Mouse (Mus musculus) forebrain, embryonic 13.5 days (tissue): ENCODE data around the gene Plekha3. TPM values are rescaled to one million over a fixed set of nuclear protein-coding genes. Genes with fewer than 3 reads are reported as not detected.

Experiments used
- ATAC-seq: fragments of 200-750 bp; cut with Nextera tagmentation; 2 replicates; pipeline ENCODE4 v1.8.0; 2017
- H3K27ac ChIP-seq: fragments of 300-500 bp; sonication (generic); 2 replicates; pipeline ENCODE4 v1.5.1; 2015; ENCODE audit warnings: inconsistent platforms, mild to moderate bottlenecking, moderate library complexity
- H3K27me3 ChIP-seq: fragments of 300-500 bp; sonication (generic); 2 replicates; pipeline ENCODE4 v1.6.1; 2015; ENCODE audit warnings: mild to moderate bottlenecking, inconsistent platforms
- H3K36me3 ChIP-seq: fragments of 300-500 bp; sonication (generic); 2 replicates; pipeline ENCODE4 v1.6.1; 2015; ENCODE audit warnings: mild to moderate bottlenecking, inconsistent platforms; ENCODE audit not compliant: poor library complexity, severe bottlenecking
- H3K4me1 ChIP-seq: fragments of 300-500 bp; sonication (generic); 2 replicates; pipeline ENCODE4 v1.6.1; 2015; ENCODE audit warnings: inconsistent platforms
- H3K4me2 ChIP-seq: fragments of 300-500 bp; sonication (generic); 2 replicates; pipeline ENCODE4 v1.6.1; 2015; ENCODE audit warnings: inconsistent platforms, mild to moderate bottlenecking, moderate library complexity
- H3K4me3 ChIP-seq: fragments of 300-500 bp; sonication (generic); 2 replicates; pipeline ENCODE4 v1.5.1; 2015; ENCODE audit warnings: mild to moderate bottlenecking, inconsistent platforms
- H3K9ac ChIP-seq: fragments of 300-500 bp; sonication (generic); 2 replicates; pipeline ENCODE4 v1.6.1; 2015; ENCODE audit warnings: mild to moderate bottlenecking, inconsistent platforms
- H3K9me3 ChIP-seq: fragments of 300-500 bp; sonication (generic); replicated peaks from 2 replicates; pipeline ENCODE4 v1.6.1; 2016; ENCODE audit warnings: inconsistent platforms
- WGBS: fragments of 180-500 bp; shearing (Covaris S2); methylation state at CpG from one replicate; pipeline ENCODE4 v1.1.7; 2015; 5-methylcytosine and 5-hydroxymethylcytosine counted together
- polyA plus RNA-seq: library from polyadenylated mRNA; unstranded; fragments of >200 nt; fragmentation: Nextera tagmentation; extraction: Ambion mirVana; gene quantifications from 2 replicates; pipeline ENCODE4 v1.2.1, GENCODE M21; 2015

The Plekha3 gene
- polyA plus RNA-seq, 1 experiment from 2014 or later: 6.4 TPM

DNA sequence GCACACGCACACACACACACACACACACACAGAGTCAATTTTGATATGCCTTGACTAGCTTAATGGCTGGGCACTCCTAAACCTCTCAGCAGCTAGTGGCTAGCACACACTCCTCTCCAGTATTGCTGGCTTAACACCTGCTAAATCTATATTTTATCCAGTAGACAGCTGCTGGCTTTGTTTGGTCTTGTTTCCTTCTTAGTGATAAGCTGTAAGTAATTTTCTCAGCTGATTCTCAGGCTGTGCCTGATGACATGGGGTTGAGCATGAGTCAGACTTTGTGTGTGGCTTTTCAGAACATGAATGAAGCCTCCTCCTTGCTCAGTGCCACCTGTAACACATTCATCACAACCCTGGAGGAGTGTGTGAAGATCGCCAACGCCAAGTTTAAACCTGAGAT is 11.9 kb downstream of the Plekha3 start:
- H3K9ac ChIP-seq: no peak overlapping the region
- peaks cover 89% of the 10 kb centered on the region for H3K36me3 ChIP-seq
- no peaks in the 10 kb centered on the region for H3K9me3 ChIP-seq
- WGBS: 93% methylated on average over 3 of the region's 3 CpGs
- H3K4me3 ChIP-seq: no peak overlapping the region
- no peaks in the 10 kb centered on the region for H3K27me3 ChIP-seq
- no peaks in the 10 kb centered on the region for H3K4me1 ChIP-seq
- no peak overlapping the region for H3K4me2 ChIP-seq
- H3K27ac ChIP-seq: no peak overlapping the region
- ATAC-seq: no peak

DNA sequence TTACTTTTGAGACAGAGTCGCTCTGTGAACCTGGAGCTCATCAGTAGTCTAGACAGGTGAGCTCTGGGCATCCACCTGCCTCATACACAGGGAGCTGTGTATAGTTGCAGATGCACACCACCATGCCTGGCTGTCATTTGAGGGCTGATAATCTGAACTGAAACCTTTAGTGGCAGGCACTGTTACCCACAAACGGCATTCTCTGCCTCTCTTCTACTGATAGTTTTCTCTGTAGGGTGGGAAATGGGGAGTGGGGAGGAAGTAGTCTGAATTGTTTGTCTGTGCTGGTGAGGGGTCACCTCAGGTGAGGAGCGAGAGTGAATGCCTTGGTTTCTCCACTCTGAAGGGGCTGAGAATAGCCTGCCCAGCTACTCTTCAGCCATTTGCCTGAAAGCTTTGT is 12.5 kb downstream of the Plekha3 start:
- H3K9ac ChIP-seq: no peak overlapping the region

DNA sequence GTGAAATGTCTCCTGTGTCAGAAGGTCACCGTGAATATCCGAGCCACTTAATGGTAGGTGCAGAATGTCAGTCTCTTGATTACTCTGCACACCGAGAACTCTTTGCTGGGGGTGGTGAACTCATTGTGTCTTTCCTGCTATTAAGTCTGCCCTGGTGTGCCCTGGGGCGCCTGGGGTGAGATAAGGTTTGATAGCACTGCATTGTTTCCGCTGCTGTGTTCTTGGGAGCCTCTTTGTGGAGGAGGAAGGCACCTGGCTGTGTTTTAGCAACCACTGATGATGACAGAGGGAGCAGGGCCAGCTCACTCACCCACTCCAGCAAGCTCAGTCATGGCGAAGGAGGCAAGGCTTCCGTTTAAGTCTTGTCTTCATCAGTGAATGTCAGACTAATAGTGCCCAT is 13.1 kb downstream of the Plekha3 start:
- H3K36me3 ChIP-seq: peaks cover 89% of the 10 kb centered on the region
- no peak overlapping the region for H3K4me2 ChIP-seq
- ATAC-seq: no peak
- no peak overlapping the region for H3K9ac ChIP-seq
- no peaks in the 10 kb centered on the region for H3K4me1 ChIP-seq
- no peaks in the 10 kb centered on the region for H3K27me3 ChIP-seq
- no peak overlapping the region for H3K27ac ChIP-seq
- H3K4me3 ChIP-seq: no peak overlapping the region
- no peaks in the 10 kb centered on the region for H3K9me3 ChIP-seq
- WGBS: 74% methylated on average over 7 of the region's 7 CpGs

More for the DNA sequence above, 12.5 kb downstream of the Plekha3 start:
- Histone ChIP-seq H3K9me3 (no peaks in the 10 kb centered on the region), H3K4me2 (no peak overlapping the region), H3K27ac (no peak overlapping the region), H3K36me3 (peaks cover 89% of the 10 kb centered on the region), H3K4me3 (no peak overlapping the region), H3K27me3 (no peaks in the 10 kb centered on the region), H3K4me1 (no peaks in the 10 kb centered on the region)
- 81% methylated on average over 3 of the region's 3 CpGs for WGBS
- ATAC-seq: no peak

DNA sequence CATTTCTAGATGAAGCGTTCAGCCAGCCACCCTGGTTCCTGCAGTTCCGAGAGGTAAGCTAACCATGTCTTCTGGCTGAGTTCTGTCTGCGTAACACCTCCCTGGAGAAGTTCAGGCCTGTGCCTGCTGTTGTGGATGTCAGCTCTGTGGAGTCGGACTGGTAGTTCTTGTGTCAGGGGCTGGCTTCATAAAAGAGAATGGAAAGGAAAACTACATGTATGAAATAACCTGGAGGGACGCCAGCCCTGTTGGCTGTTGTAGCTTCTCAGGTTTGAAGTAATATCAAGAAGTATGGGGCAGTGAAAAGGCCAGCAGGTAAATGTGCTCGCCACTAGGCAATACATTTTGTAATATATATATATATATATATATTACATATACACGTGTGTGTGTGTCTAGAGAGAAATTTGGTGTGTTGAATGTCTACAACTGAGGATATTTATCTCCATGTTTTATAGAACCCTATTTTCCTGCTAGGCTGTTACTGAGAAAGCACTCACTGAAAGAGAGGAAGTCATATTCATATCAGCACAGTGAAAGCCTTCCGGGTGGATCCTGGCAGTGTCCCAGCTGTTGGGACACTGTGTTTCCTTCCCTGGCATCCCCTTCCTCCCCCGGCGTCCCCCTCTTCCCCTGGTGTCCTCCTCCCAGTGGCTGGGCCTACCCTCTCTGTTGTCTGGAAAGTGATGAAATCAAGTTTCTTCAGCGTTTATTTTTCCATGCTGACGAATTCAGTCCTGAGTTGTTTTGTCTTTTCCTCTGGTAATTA is 15.5 kb downstream of the Plekha3 start:
- H3K4me1 ChIP-seq: no peaks in the 10 kb centered on the region
- no peak overlapping the region for H3K4me2 ChIP-seq
- H3K27ac ChIP-seq: no peak overlapping the region
- H3K9me3 ChIP-seq: no peaks in the 10 kb centered on the region
- peaks cover 90% of the 10 kb centered on the region for H3K36me3 ChIP-seq
- no peak overlapping the region for H3K4me3 ChIP-seq
- H3K9ac ChIP-seq: no peak overlapping the region
- H3K27me3 ChIP-seq: no peaks in the 10 kb centered on the region
- 88% methylated on average over 12 of the region's 12 CpGs for WGBS
- no peak for ATAC-seq

DNA sequence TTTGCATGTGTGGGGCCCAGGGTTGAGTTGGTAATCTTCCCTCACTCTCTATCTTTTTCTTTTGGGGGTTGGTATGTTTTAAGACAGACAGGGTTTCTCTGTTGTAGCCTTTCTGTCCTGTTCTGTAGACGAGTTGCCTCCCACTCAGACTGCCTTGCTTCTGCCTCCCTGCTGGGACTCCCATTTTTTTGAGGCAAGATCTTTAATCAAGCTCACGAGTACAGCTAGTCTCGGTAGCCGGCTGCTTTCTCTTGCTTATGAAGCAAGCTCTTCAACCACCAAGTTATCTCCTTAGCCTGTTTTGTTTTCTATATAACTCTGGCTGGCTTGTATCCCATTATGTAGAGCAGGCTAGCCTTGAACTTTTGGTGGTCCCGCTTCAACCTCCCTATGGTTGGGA is 18.7 kb downstream of the Plekha3 start:
- Histone ChIP-seq H3K4me3 (no peak overlapping the region), H3K27ac (no peak overlapping the region), H3K9ac (no peak overlapping the region), H3K36me3 (peaks cover 77% of the 10 kb centered on the region), H3K27me3 (no peaks in the 10 kb centered on the region), H3K4me1 (no peaks in the 10 kb centered on the region), H3K4me2 (no peak overlapping the region), H3K9me3 (no peaks in the 10 kb centered on the region)
- no peak for ATAC-seq
- WGBS: 85% methylated on average over 5 of the region's 5 CpGs

DNA sequence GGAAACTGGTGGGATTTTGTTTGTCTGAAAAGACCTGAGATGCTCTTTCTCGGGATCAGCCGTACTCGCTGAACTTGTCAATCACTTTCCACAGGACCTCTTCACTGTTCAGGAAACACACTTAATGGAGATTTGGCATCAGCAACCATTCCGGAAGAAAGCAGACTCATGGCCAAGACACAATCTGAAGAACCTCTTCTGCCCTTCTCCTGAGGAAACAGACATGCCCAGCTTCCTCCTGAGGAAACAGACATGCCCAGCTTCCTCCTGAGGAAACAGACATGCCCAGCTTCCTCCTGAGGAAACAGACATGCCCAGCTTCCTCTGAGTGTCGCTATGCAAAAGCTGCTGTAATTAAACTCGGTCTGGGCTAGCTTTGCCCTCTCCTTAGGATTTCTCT is 20.2 kb downstream of the Plekha3 start:
- Histone ChIP-seq H3K27ac (no peak overlapping the region), H3K4me1 (no peaks in the 10 kb centered on the region), H3K27me3 (no peaks in the 10 kb centered on the region), H3K9me3 (no peaks in the 10 kb centered on the region), H3K4me2 (no peak overlapping the region), H3K36me3 (peaks cover 75% of the 10 kb centered on the region), H3K4me3 (no peak overlapping the region), H3K9ac (no peak overlapping the region)
- no peak for ATAC-seq
- WGBS: 88% methylated on average over 6 of the region's 6 CpGs

DNA sequence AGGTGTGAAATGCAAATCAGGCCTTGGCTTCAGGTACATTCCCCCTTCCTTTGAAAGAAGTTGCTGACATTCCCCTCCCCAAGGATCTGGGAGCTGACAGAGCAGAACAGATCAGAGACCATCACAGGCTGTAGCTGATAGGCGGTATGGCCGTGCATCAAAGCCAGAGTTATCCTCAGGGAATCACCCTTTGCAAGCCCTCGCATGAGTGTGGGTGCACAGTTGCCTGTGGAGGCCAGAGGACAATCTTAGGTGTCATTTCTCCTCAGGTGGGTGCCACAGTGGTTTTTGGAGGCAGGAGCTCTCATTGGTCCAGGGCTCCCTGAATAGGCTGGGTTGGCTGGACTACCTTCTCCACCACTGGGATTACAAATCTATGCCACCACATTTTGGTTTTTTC is 27.1 kb downstream of the Plekha3 start:
- WGBS: 91% methylated on average over 3 of the region's 3 CpGs
- peaks cover 32% of the 10 kb centered on the region for H3K36me3 ChIP-seq
- H3K27ac ChIP-seq: no peak overlapping the region
- H3K27me3 ChIP-seq: no peaks in the 10 kb centered on the region
- H3K4me1 ChIP-seq: no peaks in the 10 kb centered on the region
- H3K9ac ChIP-seq: no peak overlapping the region
- no peaks in the 10 kb centered on the region for H3K9me3 ChIP-seq
- H3K4me3 ChIP-seq: no peak overlapping the region
- ATAC-seq: no peak
- H3K4me2 ChIP-seq: no peak overlapping the region

DNA sequence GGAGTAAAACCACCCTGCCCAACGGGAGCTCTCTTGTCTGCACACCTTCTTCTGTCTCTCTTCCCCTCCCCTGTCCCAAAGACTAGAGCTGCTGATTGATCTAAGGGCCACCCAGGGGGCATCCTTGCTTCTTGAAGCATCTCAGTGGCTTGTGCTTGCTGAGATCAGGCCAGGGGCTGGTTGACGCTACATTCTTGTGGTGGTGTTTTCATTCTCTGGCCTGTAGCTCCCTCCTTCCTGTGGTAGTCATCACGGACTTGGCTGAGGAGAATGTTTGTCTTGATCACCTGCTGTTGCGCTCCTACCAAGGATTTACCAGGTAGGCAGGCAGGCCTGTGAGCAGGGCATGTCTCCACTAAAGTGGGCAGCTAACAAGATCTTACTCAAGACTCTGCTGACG is 27.7 kb downstream of the Plekha3 start:
- no peak overlapping the region for H3K4me2 ChIP-seq
- H3K9me3 ChIP-seq: no peaks in the 10 kb centered on the region
- H3K9ac ChIP-seq: no peak overlapping the region
- H3K27ac ChIP-seq: no peak overlapping the region
- H3K4me3 ChIP-seq: no peak overlapping the region
- WGBS: 82% methylated on average over 5 of the region's 5 CpGs
- ATAC-seq: no peak
- H3K27me3 ChIP-seq: no peaks in the 10 kb centered on the region
- no peaks in the 10 kb centered on the region for H3K4me1 ChIP-seq
- H3K36me3 ChIP-seq: peaks cover 26% of the 10 kb centered on the region

DNA sequence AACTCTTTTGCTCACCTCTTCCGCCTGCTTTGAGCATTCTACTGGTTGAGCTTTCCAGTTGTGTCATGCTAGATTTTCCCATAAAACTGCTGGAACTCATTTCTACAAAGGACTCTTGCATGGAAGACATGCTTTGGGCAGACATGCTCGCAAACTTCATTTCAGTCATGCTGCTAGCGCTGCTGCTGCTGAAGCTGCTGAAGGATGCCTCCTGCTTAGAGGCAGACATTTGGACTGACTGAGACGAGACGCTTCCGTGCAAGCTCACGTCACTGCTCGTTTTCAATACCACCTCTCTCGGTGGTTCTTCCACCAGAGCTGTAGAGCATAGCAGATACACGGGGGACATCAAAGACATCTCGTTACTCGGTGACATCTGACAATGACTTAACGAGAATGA is 30.6 kb downstream of the Plekha3 start:
- Histone ChIP-seq H3K27ac (no peak overlapping the region), H3K4me1 (no peaks in the 10 kb centered on the region), H3K36me3 (peaks cover 30% of the 10 kb centered on the region), H3K4me2 (no peak overlapping the region), H3K4me3 (no peak overlapping the region), H3K27me3 (no peaks in the 10 kb centered on the region), H3K9me3 (peaks cover 9% of the 10 kb centered on the region), H3K9ac (no peak overlapping the region)
- WGBS: 74% methylated on average over 13 of the region's 13 CpGs
- ATAC-seq: no peak

DNA sequence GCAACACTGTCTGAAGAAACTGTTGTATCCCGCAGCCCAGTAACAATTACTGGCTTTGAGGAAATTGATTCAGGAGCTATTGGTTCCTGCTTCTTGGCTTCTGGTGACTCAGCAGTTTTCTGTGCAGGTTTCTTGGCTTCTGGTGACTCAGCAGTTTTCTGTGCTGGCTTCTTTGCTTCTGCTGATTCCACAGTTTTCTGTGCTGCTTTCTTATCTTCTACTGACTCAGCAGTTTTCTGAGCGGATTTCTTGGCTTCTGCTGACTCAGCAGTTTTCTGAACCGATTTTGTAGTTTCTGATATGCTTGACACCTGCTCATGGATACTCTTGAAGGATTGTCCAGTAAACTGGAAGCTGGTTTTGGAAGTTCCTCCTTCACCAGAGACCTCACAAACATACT is 33.4 kb downstream of the Plekha3 start:
- no peak overlapping the region for H3K4me3 ChIP-seq
- no peaks in the 10 kb centered on the region for H3K4me1 ChIP-seq
- peaks cover 26% of the 10 kb centered on the region for H3K9me3 ChIP-seq
- no peaks in the 10 kb centered on the region for H3K27me3 ChIP-seq
- H3K36me3 ChIP-seq: peaks cover 33% of the 10 kb centered on the region
- H3K9ac ChIP-seq: no peak overlapping the region
- 87% methylated on average over 3 of the region's 3 CpGs for WGBS
- no peak for ATAC-seq
- no peak overlapping the region for H3K27ac ChIP-seq
- H3K4me2 ChIP-seq: no peak overlapping the region

DNA sequence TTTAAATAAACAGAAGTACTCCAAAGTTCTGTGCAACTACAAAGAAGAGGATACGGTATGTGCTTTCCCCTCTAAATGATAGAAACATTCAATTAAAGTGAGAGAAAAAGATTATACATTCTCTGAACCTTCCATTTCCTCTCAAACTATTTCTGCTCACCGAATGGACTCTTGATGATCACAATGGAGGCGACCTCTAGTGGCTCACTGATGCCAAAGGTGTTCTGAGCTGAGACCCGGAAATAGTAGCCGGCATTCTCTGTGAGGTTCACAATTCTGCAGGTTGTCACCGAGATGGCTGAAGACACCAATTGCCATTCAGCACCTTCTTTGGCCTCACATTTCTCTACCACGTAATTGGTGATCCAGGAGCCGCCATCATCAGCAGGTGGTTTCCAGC is 39.9 kb downstream of the Plekha3 start:
- Histone ChIP-seq H3K4me2 (no peak overlapping the region), H3K36me3 (peaks cover 29% of the 10 kb centered on the region), H3K4me1 (no peaks in the 10 kb centered on the region), H3K4me3 (no peak overlapping the region), H3K9ac (no peak overlapping the region), H3K9me3 (peaks cover 24% of the 10 kb centered on the region), H3K27ac (no peak overlapping the region), H3K27me3 (no peaks in the 10 kb centered on the region)
- 76% methylated on average over 8 of the region's 8 CpGs for WGBS
- ATAC-seq: no peak

DNA sequence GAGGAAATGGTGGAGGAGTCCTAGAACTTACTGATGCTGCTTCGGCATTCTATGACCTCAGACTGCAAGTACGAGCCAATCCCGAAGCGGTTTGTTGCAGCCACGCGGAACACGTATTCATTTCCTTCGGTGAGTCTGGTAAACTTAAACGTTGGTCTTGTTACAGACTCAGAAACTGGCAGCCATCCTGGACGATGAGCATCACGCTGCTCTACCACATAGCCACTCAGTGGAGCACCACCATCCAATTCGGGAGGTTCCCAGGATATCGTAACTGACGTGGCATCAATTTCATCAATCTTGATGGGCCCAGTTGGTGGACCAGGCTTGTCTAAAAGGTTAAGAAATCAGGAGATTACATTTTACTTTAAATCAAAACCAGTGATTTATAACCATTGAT is 44.6 kb downstream of the Plekha3 start:
- WGBS: 96% methylated on average over 14 of the region's 14 CpGs
- ATAC-seq: no peak
- H3K4me1 ChIP-seq: no peaks in the 10 kb centered on the region
- peaks cover 11% of the 10 kb centered on the region; the same call in 1 of the 2 replicates for H3K36me3 ChIP-seq
- no peak overlapping the region for H3K9ac ChIP-seq
- H3K27ac ChIP-seq: no peak overlapping the region
- no peaks in the 10 kb centered on the region; the same call in none of the 2 replicates for H3K9me3 ChIP-seq
- H3K27me3 ChIP-seq: no peaks in the 10 kb centered on the region
- no peak overlapping the region for H3K4me3 ChIP-seq
- no peak overlapping the region for H3K4me2 ChIP-seq
